Mouse (Mus musculus) liver, adult 2 months (tissue): ENCODE data around the gene Add3.

ENCODE experiments used
- CTCF ChIP-seq: fragments of 200-500 bp; IDR thresholded peaks from 2 replicates; pipeline ENCODE4 v1.5.1; 2011; ENCODE audit warnings: low read depth, low read length, control low read depth
- POLR2A ChIP-seq: fragments of 200-500 bp; IDR thresholded peaks from 2 replicates; pipeline ENCODE4 v1.6.1; 2011; ENCODE audit warnings: low read length, control low read depth; ENCODE audit not compliant: insufficient read depth; ENCODE audit errors: extremely low read depth

DNA sequence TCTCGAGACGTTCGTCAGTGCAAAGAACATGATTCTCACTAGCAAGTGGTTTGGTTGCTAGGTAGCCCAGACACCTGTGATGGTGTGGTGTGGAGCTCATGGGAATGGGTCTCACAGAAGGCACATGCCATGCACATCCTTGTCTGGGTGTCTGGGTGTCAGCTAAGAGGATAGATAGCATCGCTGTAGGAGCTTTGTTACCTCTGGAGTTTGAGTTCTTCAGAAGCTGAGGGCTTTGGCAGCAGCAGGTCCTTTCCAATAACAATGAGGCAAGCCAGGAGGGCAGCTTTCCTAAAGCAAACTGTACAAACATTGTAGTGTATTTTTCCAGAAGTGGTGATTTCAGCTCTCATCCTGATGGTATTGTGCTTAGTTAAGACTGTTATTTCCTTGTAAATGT lies 12.2 kb downstream of the Add3 start:
- TF ChIP-seq POLR2A = no peak
- no peak for TF ChIP-seq CTCF
